Mouse (Mus musculus) testis, adult 2 months (tissue): Measurements from ENCODE around the gene Arhgef16. TPM values are rescaled to one million over a fixed set of nuclear protein-coding genes. Genes with fewer than 3 reads are reported as not detected.

ENCODE experiments used
- H3K27ac ChIP-seq: fragments of 200-500 bp; 2 replicates; pipeline ENCODE4 v1.5.1; 2012; ENCODE audit warnings: low read depth, low read length; ENCODE audit not compliant: control insufficient read depth, insufficient read depth
- H3K27me3 ChIP-seq: fragments of 200-500 bp; 2 replicates; pipeline ENCODE4 v1.6.1; 2012; ENCODE audit warnings: mild to moderate bottlenecking, low read length, moderate library complexity; ENCODE audit not compliant: control insufficient read depth, insufficient read depth
- H3K36me3 ChIP-seq: fragments of 200-500 bp; 2 replicates; pipeline ENCODE4 v1.6.1; 2012; ENCODE audit warnings: mild to moderate bottlenecking, low read length; ENCODE audit not compliant: control insufficient read depth, insufficient read depth
- H3K4me1 ChIP-seq: fragments of 200-500 bp; 2 replicates; pipeline ENCODE4 v1.6.1; 2012; ENCODE audit warnings: low read length; ENCODE audit not compliant: control insufficient read depth, insufficient read depth
- H3K4me3 ChIP-seq: fragments of 200-500 bp; 2 replicates; pipeline ENCODE4 v1.5.1; 2012; ENCODE audit warnings: low read depth, mild to moderate bottlenecking, low read length, moderate library complexity, mixed read lengths; ENCODE audit not compliant: control insufficient read depth
- CTCF ChIP-seq: fragments of 200-500 bp; IDR thresholded peaks from 2 replicates; pipeline ENCODE4 v1.5.1; 2012; ENCODE audit warnings: low read depth, mild to moderate bottlenecking, inconsistent platforms, low read length, moderate library complexity; ENCODE audit not compliant: control insufficient read depth, insufficient read depth, insufficient replicate concordance
- POLR2A ChIP-seq: fragments of 200-500 bp; IDR thresholded peaks from 2 replicates; pipeline ENCODE4 v1.6.1; 2012; ENCODE audit warnings: low read depth, mild to moderate bottlenecking, inconsistent platforms, low read length, moderate library complexity; ENCODE audit not compliant: control insufficient read depth
- polyA plus RNA-seq: library from polyadenylated mRNA; depleted of rRNA; stranded (reverse); fragments of >200 nt; gene quantifications from 2 replicates; pipeline ENCODE4 v1.2.3, GENCODE M21; 2012

Arhgef16 gene
- polyA plus RNA-seq, 1 experiment: 0.56 TPM

DNA sequence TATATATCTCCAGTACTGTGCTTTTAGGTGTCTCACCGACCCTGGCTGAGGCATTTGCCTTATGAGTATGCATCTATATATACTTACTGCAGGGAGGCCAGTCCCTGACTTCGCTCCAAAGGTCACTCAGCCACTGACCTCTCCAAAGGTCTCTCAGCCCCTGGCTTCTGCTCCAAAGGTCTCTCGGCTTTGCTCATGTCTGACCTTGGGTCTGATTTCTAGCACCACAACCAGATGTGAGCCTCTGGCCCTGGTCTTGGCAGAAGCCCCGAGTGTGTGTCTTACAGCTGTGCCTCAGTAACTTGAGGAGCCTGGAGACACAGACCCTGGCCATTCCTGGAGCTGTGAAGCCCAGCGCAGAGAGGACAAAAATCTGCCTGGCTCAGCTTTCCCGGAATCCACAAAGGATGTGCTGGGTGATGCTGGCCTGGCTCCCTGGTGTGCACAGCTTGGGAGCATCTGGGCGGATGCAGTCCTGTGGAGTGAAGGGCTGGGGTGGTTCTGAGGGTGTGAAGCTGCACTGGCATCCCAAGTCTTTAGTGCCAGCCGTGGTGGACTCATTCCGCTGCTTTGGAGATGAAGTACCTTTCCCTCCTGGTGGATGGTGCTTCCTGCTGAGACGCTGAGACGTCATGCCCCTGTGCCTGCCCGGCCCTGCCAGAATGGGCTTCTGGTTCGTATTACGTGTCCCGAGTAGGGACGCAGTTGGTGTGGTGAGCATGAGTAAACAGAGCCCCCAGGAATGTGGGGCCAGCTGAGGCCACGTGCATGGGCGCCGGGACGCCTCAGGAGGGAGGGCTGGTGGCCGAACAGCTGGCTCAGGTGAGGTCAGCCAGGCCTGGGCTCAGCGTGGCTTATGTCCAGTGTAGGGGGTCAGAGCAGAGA lies 54.0 kb downstream of the Arhgef16 start:
- peaks cover 5% of the 10 kb centered on the region; the same call in 1 of the 2 replicates for H3K4me1 ChIP-seq
- no peaks in the 10 kb centered on the region for H3K27me3 ChIP-seq
- no peak overlapping the region for H3K27ac ChIP-seq
- H3K36me3 ChIP-seq: no peaks in the 10 kb centered on the region
- TF ChIP-seq CTCF: no peak
- TF ChIP-seq POLR2A: no peak
- H3K4me3 ChIP-seq: no peak overlapping the region

DNA sequence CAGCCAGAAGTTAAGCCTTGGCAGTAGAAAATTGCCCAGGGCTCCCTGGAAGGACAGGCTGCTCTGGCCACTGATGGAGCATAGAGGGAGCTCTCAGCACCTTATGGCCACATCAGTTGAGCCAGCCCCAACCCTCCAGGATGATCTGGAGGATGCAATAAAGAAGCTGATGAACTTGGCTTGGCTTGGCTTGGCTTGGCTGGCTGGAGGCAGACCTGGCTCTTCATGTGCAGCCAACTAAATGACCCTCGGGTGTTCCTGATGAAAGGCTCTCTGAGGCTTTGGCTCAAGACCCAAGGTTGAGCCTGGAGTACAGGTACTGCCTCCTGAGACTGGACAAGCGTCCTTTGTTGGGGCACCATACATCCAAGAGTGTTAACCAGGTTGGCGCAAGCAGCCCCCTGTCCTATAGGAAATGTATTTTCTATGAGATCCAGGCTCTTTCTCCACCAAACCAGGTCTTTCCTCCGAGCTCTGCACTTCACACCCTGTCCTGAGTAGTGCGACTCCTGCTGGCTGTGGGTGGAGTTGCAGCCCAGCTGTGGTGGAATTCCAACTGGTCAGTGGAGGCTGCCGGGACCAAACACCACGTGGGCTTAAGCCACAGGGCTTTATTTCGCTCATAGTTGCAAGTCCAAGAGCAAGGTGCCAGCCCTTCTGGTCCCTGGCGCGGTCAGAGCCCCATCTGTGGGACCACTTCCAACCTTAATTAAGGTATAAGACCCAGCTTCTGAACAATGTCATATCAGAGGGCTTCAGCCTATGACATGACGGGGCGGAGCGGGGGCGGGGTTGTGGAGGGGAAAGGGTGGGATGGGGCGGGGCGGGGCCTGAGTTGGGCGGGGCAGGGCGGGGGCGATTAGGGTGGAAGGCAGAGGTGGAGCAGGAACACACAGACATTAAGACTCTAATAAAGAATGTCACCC lies 55.1 kb downstream of the Arhgef16 start:
- H3K36me3 ChIP-seq: no peaks in the 10 kb centered on the region
- no peak overlapping the region; the same call in 1 of the 2 replicates for H3K4me3 ChIP-seq
- no peaks in the 10 kb centered on the region for H3K27me3 ChIP-seq
- TF ChIP-seq POLR2A (0 out of 2 replicates have a peak, but pooled peaks have one; percentile 16), CTCF (peak; percentile 99)
- no peak overlapping the region for H3K27ac ChIP-seq
- peaks cover 5% of the 10 kb centered on the region; the same call in 1 of the 2 replicates for H3K4me1 ChIP-seq

DNA sequence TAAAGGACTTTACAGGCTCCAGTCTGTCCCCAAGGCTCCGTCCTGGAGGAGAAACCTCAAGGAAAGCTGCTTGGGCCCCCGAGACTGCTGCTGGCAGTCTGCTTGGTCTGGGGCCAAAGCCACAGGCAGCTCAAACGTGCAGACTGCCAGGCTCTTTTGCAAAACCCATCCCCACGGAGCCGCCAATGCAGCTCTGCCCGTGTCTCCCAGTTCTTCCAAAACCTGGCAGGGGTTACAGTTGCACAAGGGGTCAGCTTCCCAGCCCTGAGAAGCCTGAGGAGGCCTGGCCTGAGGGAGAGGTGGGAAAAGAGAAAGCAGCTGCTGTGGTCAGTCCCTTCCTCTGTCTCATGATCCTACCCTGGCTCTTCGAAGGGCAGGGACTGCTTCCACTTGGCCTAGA lies 56.1 kb downstream of the Arhgef16 start:
- no peak overlapping the region for H3K4me3 ChIP-seq
- no peak for TF ChIP-seq POLR2A
- no peak for TF ChIP-seq CTCF
- no peak overlapping the region for H3K27ac ChIP-seq
- H3K4me1 ChIP-seq: peaks cover 5% of the 10 kb centered on the region; the same call in 1 of the 2 replicates
- no peaks in the 10 kb centered on the region for H3K36me3 ChIP-seq
- H3K27me3 ChIP-seq: no peaks in the 10 kb centered on the region

DNA sequence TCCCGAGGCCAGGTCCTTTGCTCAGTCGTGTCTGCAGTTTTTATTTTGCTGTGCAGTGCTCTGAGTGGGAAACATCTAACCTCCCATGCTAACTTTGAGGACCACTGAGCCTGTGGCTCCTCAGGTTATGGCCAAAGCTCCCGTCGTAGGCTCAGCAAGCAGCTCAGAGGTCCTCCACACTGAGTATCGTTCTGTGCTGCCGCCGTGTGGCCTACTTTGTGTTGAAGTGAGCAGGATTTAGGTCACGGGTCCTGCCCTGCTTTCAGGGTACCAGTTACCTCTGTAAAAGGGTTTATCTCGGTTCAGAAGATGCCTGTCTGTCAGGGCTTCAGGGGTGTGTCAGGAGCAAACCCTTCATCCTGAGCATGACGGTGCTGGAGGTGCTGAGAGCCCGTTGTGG lies 60.9 kb downstream of the Arhgef16 start:
- H3K36me3 ChIP-seq: no peaks in the 10 kb centered on the region
- no peaks in the 10 kb centered on the region for H3K4me1 ChIP-seq
- TF ChIP-seq CTCF: 0 out of 2 replicates have a peak, but pooled peaks have one; percentile 11
- no peak for TF ChIP-seq POLR2A
- H3K4me3 ChIP-seq: no peak overlapping the region
- H3K27me3 ChIP-seq: no peaks in the 10 kb centered on the region
- H3K27ac ChIP-seq: no peak overlapping the region

DNA sequence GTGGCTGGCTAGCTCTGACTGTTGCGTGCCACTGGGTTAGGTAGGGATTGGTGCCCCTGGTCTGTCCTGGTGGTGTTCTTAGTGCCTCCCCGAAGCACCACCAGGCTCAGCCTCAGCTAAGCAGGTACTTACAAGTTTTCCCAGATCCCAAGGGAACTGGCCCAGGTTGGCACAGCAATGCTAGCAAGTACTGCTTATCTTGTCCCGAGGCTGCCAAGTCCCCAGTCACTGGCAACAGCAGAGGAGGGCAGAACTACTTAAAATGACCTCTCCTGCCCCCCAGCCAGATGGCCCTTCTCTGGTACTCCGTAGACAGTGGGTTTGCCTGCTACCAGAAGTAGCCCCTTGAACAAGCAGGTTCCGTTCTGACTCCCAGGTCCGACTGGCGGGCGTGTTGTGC lies 62.3 kb downstream of the Arhgef16 start:
- Histone ChIP-seq H3K27me3 (no peaks in the 10 kb centered on the region), H3K4me1 (no peaks in the 10 kb centered on the region), H3K27ac (no peak overlapping the region), H3K4me3 (no peak overlapping the region), H3K36me3 (no peaks in the 10 kb centered on the region)
- TF ChIP-seq CTCF (no peak), POLR2A (no peak)

DNA sequence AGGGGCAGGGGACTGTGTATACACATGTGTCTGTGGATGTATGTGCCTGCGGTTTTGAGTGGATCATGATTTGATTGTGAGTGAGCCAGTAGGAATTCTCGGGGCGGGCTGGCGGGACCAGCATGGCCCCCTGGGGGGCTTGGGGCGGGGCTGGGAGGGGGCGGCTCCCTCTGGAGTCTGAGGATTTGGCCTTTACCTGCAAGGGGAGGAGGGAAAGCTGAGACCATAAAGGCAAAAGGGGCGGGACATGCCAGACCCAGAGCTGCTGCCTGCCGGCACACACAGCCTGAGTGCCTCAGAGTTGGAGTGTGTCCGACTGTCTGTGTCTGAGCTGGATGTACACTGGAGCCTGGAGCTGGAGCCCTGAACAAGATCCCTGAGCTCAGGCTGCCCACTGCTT lies 64.2 kb downstream of the Arhgef16 start:
- no peak for TF ChIP-seq POLR2A
- TF ChIP-seq CTCF: no peak
- no peaks in the 10 kb centered on the region for H3K27me3 ChIP-seq
- no peak overlapping the region for H3K27ac ChIP-seq
- H3K4me3 ChIP-seq: no peak overlapping the region
- H3K36me3 ChIP-seq: no peaks in the 10 kb centered on the region
- no peaks in the 10 kb centered on the region for H3K4me1 ChIP-seq

DNA sequence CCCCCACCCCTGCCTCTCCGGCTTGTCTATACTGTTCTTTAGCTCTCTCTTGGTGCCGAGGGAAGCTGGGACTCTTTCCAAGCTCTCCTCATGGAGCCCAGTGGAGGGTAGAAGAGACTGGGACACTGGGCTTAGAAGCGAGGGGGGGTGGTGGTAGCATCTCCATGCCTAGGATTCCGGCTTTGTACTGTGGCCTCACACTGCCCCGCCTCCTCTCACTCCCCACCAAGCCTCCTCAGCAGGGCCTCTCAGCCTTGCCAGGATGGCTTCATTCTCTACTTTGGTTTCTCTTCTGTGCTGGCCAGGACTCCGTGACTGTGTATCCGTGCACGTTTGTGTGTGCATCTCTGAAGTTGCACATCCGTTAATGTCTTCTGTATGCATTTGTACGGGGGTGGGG lies 64.6 kb downstream of the Arhgef16 start:
- Histone ChIP-seq H3K4me1 (no peaks in the 10 kb centered on the region), H3K27ac (no peak overlapping the region), H3K27me3 (no peaks in the 10 kb centered on the region), H3K4me3 (no peak overlapping the region), H3K36me3 (no peaks in the 10 kb centered on the region)
- TF ChIP-seq CTCF (no peak), POLR2A (no peak)
